Mouse (Mus musculus) liver, adult 2 months (tissue): ENCODE measurements around the gene Mamstr.

ENCODE experiments used
- CTCF ChIP-seq: fragments of 200-500 bp; IDR thresholded peaks from 2 replicates; pipeline ENCODE4 v1.5.1; 2011; ENCODE audit warnings: low read depth, low read length, control low read depth
- POLR2A ChIP-seq: fragments of 200-500 bp; IDR thresholded peaks from 2 replicates; pipeline ENCODE4 v1.6.1; 2011; ENCODE audit warnings: low read length, control low read depth; ENCODE audit not compliant: insufficient read depth; ENCODE audit errors: extremely low read depth

DNA sequence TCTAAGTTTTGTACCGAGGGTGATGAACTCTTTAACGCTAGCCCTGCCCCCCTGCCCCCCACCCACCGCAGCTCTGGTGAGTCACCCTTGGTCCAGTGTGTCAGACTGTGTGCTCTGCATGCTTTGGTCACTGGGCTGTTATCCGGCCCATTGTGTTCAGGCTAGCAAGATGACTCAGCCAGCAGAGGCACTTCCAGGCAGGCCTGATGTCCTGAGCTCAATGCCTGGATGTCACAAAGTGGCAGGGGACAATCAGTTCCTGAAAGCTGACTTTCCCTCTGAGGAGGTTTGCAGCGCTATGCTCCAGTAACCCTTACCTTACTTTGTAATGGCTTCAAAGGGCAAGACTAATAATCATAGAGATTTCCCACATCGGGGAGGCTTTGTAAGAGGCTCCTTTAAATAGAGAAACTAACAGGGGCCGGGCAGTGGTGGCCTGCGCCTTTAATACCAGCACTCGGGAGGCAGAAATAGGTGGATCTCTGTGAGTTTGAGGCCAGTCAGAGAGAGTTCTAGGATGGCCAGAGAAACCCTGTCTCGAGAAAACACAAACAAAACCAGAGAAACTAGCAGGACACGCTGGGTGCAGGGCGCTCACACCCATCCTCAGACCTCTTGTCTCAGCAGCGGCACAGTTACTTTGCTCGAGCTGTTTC is 40.3 kb downstream of the Mamstr start:
- TF ChIP-seq CTCF (no peak), POLR2A (no peak)
